Mouse (Mus musculus) erythroblast, embryonic 14.5 days (primary cell): ENCODE results near the gene Tmc6.

Source experiments
- GATA1 ChIP-seq: IDR thresholded peaks from 2 replicates; pipeline ENCODE4 v1.6.1; 2012; ENCODE audit warnings: low read length, inconsistent platforms, mixed read lengths
- TAL1 ChIP-seq: IDR thresholded peaks from 3 replicates; pipeline ENCODE4 v1.6.1; 2012; ENCODE audit warnings: low read length, inconsistent platforms, mixed read lengths

DNA sequence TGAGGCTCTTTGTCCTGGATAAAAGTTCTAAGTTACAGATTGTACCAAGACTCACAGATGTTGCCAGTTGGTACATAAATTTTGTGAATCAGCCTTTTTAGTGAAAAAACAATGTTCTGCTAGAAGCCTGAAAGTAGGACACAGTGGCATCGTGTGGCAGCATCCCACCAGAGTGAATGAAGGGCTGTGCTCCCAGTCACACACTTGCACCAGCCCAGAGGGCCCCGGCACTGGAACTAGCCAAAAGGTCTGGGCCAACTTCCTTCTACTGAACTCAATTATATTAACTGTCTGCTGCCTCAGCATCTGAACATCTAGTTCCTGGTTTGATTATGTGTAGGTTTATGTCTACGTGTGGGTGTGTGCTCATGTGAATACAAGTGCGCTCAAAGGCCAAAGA, 55.0 kb downstream of the Tmc6 start:
- TF ChIP-seq GATA1 = no peak
- no peak for TF ChIP-seq TAL1
